Mouse (Mus musculus) activated CD4-positive, CD25-positive, alpha-beta regulatory T cell, adult 4 months (primary cell): ENCODE results near the gene Tas2r138. TPM values are rescaled to one million over a fixed set of nuclear protein-coding genes. Genes with fewer than 3 reads are reported as not detected.
"Not testable (repeated sequence)": the region's sequence is repeated elsewhere in the genome, so short reads cannot be mapped to it uniquely, and the experiment has no call there.

Source experiments
- ATAC-seq: one replicate; pipeline ENCODE4 v1.8.0; 2017
- polyA plus RNA-seq, 2 experiments: library from polyadenylated mRNA; unstranded; fragments of 100-300 nt; shearing (Covaris generic); gene quantifications; one replicate each; pipeline ENCODE4 v1.2.1; 2017

Tas2r138 gene
- polyA plus RNA-seq, result not detected

DNA sequence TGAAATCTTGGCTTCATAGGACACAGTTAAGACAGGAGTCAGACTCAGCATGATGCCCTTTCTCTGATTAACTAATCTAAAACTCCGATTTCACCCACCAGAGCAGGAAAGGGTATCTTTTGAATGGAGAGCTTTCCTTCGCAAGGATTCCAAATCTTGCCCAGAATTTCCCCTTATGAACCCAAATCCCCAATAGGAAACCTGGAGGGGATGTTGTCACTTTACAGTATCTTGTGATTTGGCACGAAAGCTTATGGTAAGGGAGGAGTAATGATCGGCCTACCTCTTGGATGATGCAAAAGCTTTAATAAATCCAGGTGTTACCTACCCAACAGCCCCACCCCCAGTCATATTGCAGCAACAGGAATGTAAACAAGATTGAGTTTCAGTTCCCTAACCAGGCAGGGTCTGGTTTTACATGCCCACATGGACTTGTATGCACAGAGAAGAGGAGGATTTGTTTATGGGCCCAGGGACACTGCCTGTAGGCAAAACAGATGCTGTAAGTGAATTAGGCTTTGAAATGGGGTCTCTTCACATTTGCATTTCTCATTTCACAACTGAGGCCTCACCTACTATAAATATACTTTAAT, at the start of gene Tas2r138:
Gene Tas2r138 (minus strand): TSS at position 51 of the 593 bp plus-strand sequence.
- ATAC-seq, result no peak

DNA sequence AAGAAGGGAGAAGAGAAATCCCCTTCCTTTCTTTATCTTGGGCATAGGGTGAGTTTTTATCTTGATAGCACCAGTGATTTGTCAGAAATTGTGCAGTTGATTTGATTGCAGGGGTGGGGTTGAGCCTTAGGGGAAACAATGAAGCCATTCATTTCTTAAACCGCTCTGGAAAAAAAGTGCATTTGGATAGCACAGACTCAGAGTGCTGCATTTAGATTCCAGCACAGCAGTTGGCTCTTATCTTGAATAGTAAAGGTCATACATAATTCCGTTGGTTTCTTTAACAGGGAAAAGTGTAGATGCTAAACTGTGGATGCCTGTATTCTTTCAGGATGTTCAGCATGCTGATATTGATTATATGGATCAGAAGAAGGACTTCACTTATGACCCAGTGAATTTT, 47.8 kb upstream of the Tas2r138 start:
- no peak for ATAC-seq

DNA sequence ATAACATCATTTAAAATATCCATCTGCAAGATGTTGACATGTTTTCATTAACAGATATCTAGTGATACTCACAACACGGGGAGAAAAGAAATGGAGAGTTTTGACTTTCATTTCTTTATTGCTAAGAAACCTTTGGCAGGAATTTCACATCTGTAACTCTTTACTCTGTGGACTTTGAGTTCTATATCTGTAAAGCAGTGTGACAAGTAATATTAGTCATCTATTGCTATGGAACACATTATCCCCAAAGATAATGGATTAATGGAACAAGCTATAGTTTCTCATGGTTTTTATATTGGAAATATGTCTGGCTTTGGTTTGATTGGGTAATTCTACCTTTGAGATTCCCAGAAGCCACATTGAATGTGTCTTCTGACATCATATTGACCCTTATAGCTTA, 37.8 kb upstream of the Tas2r138 start:
- no peak for ATAC-seq

DNA sequence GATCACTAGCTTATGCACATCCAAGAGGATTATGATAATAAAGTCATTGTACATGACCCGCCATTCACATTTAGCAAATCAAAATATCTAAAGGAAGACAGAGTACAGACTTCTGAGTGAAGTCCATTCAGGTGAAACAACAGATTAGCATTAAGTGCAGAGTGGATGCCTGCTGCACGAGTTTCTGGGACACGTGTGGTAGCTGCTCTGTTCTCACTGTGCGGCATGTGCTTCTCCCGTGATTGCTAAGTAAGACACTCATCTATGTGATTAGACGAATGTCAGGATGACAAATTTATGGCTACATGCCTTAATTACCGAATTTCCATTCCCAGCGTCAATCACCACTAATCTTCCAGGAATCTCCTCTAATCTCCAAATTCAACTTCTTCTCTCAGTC, 32.6 kb upstream of the Tas2r138 start:
- no peak for ATAC-seq

DNA sequence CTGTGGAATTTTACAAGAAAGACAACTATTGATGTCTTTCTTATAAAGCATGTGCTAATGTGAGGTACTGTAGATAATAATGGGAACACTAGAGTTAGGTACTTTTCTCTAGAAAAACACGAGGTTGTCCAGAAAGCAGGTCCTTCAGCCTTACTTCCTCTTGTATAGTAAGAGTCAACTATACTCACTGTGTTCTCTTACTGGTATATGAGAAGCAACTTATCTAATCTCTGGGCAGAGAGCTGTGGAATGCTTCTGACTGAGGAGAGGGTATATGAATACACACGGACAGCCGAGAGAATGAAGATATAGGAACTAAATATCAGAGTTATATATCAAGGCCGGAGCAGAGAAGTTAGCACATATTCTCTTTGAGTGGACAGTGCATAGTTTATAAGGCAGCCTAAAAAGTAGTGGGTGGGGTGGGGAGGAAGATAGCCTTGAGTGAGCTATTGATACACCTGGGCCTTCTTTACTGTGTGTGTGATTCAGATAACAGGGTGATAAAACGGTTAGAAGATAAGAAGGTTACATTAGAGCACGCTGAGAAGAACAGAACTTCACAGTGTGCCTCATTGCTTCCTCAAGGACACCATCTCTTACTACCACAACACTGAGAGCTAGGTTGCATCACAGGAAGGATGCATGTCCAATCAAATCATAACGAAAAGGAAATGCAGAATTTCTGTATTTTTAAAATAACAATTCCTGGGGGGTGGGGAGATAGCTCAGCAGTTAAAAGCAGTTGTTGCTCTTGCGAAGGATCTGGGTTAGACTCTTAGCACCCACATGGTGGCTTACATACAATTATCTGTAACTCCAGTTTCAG, 27.8 kb upstream of the Tas2r138 start:
- no peak for ATAC-seq

DNA sequence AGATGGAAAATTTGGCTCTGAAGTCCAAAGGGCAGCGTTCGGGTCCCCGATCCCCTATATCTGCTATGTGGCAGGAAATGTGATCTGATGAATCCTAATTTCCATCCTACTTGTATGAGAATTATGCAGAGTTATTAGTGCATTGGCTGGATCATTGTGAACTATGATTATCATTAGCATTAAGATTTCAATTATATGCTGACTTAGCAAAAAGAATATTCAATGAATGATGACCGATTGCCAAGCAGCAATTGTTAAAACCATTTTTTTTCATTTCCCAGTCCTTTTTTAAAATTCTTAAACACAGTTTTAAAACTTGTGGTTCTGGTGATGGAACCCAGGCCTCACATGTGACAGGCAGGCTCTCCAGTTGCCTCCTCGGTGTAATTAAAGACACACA, 24.6 kb upstream of the Tas2r138 start:
- ATAC-seq, result no peak

DNA sequence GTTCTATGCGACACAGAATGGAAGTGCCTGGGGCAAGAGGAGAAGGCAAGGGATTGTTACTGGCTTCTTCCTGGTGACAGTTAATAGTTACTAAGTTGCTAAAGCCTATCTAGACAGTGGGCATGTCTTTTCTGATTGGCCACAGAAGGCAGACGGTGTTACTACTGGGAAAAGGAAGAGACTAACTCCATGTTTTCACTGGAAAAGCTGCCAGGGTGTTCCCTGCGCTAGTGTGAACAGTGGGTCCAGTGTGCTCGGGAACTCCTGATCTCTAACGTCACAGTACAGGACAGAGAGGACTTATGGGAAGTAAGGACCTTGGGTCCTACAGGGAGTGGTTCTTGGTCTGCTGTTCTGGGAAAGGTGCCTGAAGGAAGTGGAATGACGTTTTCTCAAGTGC, 22.4 kb upstream of the Tas2r138 start:
- ATAC-seq, result no peak

DNA sequence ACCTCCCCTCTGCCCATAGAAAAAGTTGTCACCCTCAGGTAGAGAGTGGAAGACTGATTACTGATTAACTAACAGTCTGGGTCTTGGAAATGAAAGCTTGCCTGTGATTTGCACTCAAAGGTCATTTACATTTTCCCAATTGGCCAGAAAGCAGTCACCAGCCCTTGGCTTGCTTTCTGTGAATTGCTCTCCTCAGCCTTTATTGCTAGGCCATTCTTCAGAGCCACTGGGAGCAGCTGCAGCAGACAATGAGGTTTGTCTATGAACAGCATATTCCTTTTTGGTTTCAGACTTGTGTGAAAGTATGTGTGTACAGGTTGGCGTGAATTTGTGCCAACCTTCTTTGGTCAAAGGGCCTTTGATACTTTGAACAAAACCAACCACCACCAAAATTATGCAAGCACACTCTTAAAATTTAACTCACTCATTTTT, 21.5 kb upstream of the Tas2r138 start:
- ATAC-seq, result no peak

DNA sequence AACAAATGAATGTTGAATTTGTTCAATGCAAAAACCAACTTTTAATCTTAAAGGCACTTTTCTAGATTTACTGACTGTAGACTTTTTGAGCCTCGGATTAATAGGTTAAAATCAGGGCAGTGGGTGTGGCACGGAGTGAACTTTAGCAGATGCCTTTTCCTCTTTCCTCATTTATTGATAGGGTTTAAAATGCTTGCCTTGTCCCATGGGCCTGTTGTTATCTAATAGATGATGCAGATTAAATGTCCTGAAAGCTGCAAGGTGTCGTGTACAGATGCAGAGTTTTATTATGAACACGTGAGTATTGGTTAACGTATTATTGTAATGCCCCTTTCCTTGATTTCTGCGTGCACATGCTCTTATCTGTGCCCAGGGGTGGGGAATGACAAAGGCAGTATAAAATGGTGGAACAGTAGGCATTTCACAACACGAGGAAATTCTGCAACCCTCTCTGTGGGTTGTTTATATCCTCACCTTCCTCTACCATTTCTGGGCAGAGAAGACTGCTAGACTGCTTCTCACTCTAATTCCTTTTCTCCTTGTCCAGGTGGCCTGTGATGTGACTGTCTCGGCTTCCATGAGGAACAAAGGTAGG, 15.4 kb upstream of the Tas2r138 start, which contains the start of gene Mgam:
Gene Mgam (plus strand): TSS at position 426 of the 595 bp plus-strand sequence.
- ATAC-seq, result no peak

DNA sequence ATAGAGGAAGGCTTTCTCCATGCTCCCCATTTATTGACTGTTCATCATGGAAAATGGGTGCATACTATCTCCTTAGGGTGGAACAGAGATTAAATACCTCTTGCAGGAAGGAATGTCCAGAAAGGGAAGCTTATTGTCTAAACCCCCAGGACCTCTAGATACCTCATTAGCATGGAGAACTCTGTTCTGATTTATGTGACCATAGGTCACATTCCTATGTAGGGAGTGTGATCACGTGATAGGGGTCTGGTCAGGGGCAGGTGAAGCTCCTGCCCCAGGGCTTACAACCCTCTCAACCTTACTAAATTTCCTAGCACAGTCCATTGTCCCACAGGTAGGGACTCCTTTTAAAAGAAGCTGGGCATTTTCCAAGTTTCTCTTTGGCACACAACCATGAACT, 13.0 kb upstream of the Tas2r138 start:
- ATAC-seq, result no peak

DNA sequence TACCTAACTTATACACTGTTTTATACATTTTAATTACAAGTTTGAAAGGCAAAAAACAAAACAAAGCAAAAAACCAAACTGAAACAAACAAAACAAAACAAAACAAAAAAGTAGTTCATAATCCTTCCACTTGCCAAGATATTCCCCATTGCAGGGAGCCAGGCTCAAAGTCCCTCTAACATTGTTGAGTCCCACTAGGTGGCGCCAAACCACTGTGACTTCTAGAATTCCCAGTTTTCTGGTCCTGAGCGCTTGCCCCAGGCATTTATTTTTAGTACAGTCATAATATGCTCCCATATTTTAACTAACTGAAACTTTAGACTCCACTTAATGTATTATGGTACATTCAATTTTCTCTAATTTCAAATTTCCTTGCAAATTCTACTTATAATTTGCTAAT, 4.9 kb upstream of the Tas2r138 start:
- no peak for ATAC-seq

DNA sequence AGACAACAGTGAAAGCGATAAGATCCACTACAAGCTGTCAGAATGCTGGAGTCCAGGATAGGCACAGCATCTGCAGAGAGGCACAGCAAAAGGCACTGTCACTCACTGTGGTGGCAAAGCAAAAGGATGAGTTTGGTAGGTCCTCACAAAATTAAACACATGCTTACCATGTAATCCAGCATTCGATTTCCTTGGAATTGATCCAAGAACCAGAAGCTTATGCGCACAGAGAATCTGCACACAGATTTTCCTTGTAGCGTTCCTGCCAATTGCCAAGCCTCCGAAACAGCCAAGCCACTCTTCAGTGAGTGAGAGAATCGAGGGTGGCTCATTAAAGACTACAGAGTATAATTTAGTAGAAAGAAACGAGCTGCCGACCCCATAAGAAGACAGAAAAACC, 2.9 kb downstream of the Tas2r138 start:
- no peak for ATAC-seq

DNA sequence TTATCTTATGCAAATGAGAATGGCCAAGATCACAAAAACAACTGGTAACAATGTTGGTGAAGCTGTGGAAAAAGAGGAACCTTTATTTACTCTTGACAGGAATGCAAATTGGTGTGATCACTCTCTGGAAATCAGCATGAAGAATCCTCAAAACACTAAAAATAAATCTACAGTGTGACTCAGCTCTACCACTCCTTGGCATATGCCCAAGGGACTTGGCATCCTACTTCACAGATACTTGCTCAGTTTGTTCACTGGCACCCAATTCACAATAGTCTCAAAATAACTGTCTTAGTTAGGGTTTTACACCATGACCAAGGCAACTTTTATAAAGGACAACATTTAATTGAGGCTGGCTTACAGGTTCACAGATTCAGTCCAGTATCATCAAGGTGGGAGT, 5.7 kb downstream of the Tas2r138 start:
- ATAC-seq, result no peak

DNA sequence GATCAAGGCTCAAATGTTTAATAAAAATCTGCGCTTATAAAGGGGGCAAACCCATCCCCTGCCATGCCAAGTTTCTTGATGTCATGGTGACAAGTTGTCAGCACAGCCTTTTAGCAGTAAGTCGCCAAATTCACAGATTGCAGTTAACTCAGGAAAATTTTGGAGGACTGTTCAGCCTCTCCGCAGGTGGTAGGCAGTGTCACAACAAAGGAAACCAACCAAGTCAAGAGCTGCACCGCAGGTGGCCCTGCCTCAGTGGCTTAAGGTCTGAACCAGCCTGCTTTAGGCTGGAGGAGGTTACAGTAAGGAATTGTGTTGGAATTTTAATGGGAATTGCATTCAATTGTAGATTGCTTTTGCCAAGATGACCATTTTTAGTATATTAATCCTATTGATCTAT, 14.6 kb downstream of the Tas2r138 start:
- ATAC-seq, result not testable (repeated sequence)

DNA sequence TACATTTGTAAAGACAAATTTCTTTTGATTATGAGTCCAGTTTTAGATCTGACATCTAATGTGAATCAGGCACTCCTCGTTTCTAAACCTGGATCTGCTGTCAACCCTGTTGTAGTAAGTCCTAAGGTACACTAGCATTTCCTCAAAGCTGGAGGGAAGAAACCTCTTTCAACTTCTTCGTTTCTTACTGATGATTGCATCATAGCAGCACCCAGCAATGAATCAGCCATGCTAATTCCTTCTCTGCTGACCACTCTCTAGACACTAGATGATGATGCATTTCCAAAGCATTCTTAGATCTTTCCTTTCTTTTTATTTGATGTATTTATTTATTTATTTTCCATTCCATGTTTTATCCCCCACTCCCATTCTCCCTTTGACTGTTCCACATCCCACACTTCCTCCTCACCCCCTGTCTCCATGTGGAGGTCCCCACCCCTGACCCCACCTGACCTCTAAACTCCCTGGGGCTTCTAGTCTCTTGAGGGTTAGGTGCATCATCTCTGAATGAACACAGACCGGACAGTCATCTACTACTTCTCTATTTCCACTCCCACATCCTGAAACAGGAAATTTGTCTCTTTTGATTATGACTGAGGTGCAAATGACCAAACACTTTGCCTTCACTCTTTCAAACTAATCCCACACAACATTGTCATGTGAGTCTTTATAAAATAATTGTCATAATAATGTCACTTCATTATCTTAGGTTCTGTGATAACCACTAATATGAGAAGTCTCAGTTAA, 18.1 kb downstream of the Tas2r138 start:
- ATAC-seq, result no peak

DNA sequence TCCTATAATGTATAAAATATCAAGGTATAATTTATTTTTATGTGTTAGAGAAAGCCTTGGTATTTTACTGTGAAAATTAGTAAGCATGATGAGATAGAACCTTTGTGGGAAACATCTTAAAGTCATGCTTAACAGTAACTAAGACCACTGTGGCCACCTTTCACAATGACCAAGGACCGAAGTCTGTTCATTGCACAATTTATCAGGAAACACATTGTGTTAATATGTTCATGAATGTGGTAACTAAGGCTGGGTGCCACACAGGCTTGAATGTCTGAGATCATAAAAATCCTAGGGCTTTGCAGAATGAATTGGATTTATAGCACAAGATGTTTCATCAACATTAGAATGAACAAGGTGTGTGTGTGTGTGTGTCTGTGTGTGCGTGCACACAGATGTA, 24.8 kb downstream of the Tas2r138 start:
- ATAC-seq, result no peak

DNA sequence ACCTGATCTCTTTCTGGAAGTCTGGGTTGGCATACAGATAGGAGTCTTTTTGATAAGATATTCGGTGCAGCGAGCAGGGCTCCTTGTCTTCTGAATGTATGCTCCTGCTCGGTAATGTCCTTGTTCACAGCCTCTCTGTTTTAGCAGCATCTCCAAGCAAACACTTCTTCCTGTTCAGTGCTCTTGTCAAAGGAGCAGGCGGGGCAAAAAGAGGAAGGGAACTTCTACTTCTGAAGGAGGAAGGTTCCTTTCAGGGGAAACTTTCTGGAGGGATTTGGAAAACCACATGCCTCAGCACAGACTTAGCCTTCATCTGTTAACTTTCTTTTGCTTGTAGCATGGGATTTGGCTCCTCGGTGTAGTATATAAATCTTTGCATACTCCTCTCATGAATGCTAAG, 27.5 kb downstream of the Tas2r138 start, which contains the start of gene Clec5a:
Gene Clec5a (minus strand): TSS at position 177 of the 400 bp plus-strand sequence.
- no peak for ATAC-seq

DNA sequence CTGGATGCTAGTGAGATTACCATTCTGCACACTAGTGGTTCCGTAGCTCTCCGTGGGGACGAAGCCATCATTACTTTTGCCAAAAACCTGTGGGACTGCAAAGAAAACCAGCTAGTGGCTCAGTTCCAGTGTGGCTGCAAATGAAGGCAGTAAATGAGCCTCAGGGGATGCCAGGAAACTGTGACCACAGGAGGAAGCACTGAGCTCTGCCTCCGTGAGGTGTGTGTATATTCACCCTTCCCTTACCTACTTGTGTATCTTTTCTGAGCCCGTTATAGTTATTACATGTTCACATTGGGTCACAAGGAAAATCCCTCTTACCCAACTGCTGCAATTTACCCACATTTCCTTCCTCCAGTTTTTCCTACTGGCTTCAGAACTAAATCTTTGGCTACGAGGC, 28.8 kb downstream of the Tas2r138 start:
- ATAC-seq, result no peak

DNA sequence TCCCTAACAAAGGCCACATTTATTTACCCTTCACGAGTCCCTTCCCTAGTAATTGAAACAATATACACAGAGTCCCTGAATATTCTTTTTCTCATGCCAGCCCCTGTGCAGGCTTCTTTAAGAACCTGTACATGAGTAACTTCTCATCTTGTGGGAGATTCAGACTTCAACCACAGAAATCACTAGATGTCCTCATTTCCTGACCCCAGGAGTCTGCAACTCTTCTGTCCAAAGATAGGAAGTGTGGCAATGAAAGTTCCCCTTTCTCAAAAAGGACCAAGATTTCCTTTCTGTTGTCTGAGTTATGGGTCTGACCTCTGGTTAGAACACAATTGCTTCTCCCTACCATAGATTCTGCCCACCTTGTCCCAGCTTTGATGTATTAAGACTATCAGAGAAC, 36.8 kb downstream of the Tas2r138 start:
- ATAC-seq, result no peak

DNA sequence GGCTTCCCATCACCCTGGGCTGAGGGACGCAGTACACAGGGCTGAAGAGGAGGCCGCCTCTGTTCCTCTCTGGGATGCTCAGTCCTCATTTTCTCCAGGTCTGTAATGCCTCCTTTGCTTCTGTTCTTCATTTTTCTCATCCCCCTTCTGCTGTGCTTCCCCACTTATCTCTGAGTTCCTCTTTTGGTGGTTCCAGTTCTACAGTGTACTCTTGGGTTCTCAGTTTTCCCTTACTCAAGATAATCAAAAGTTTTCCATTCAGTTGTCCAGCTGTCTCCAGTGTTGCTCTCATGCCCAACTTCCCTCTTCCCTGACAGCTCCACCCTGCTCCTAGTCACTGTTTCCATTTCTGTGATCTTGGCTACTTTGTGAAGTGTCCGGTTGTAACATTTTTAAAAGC, 39.5 kb downstream of the Tas2r138 start:
- ATAC-seq, result no peak

DNA sequence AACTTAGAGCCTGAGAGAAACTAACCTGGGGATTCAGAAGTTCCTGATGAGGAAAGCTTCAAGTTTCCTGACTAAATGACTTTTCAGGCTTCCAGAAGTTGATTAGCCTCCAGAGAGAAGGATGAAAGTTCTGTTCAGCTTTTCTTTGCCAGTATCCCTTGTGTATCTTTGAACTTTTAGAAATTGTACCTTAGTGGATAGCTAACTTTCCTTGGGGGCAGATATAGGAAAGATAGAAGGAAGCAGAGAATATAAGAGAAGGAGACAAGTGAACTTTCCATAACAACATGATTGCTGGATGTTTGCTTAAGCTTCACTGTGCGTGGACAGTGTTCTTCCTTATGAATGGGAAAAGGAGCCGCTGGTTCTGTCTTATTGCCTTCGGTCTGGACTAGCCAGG, 43.9 kb downstream of the Tas2r138 start, which contains the start of gene Olfr460:
Gene Olfr460 (plus strand): TSS at position 301 of the 400 bp plus-strand sequence.
- no peak for ATAC-seq
